Mouse (Mus musculus) liver, embryonic 14.5 days (tissue): ENCODE results near the gene Syce3.

ENCODE experiments used
- CTCF ChIP-seq: IDR thresholded peaks from 2 replicates; pipeline ENCODE4 v1.5.1; 2016; ENCODE audit warnings: antibody characterized with exemption, low read depth, control low read depth
- EP300 ChIP-seq: IDR thresholded peaks from 2 replicates; pipeline ENCODE4 v1.6.1; 2016; ENCODE audit warnings: antibody characterized with exemption, low read depth

DNA sequence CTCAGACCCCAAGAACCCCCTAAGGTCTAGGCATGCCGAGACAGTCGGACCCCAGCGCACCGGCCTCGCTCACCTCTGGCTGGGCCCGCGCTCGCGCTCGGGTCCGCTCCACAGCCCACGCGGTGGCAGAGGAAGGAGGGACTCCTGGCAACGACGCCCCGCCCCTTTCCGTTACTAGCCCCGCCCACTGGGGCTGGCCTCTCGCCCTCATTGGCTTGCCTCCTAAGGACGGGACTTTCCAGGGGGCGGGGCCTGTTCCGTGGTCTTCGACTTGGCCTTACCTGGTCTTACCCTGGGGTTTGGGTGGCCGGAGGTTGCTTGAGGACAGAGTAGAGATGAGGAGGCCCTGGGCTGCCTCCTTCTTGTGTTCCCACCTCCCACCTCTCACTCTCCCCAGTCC lies at the start of gene Syce3:
- TF ChIP-seq CTCF, result no peak
- no peak for TF ChIP-seq EP300
